Mouse (Mus musculus) megakaryocyte-erythroid progenitor cell, adult 5-6 weeks (primary cell): ENCODE results near the gene Gm14322. TPM values are rescaled to one million over a fixed set of nuclear protein-coding genes. Genes with fewer than 3 reads are reported as not detected.
"Not testable (repeated sequence)": the region's sequence is repeated elsewhere in the genome, so short reads cannot be mapped to it uniquely, and the experiment has no call there.

Source experiments
- ATAC-seq: replicated peaks from 2 replicates; pipeline ENCODE4 v1.8.0; 2016; ENCODE audit warnings: mild to moderate bottlenecking, inconsistent platforms; ENCODE audit not compliant: severe bottlenecking, poor library complexity, low FRiP score, low TSS enrichment
- total RNA-seq, 2 experiments: library from RNA; stranded (forward) in 1 of 2; stranded (reverse) in 1 of 2; fragments of 200-1000, 215-1000 nt in 1 of 2; fragments of >200 nt in 1 of 2; fragmentation: Nextera tagmentation in 1 of 2; gene quantifications; 2 replicates each; pipeline ENCODE4 v1.2.3; 2014 to 2017

The Gm14322 gene
- total RNA-seq (2014; fragmentation: Nextera tagmentation) (2.3 and 4.7 TPM in 2 replicates), total RNA-seq (2017) (6.1 TPM in 1 of 2 replicates, not detected in the other)

GRCm38 (mm10) chr2:177758941-177759558 lies at the start of gene Gm14322:
Gene Gm14322 (plus strand): TSS chr2:177759288.
- not testable (repeated sequence) for ATAC-seq

DNA sequence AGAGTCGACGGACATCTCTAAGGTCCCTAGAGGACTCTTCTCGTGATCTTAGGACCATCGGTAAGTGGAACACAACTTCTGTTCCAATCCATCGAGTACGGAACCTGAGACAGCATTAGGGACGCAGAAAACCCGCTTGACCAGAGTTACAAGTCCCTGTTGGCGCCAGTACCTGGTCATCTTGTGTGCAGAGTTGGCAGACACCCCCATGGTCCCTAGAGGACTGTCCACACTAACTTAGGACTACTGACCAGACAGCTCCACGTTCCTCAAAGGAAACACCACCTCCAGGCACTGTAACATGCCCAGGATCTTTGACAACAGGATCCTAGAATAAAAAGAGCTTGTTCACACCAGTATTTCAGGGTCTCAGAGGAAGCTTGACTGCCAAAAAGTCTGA lies 17.6 kb upstream of the Gm14322 start:
- ATAC-seq: not testable (repeated sequence)

DNA sequence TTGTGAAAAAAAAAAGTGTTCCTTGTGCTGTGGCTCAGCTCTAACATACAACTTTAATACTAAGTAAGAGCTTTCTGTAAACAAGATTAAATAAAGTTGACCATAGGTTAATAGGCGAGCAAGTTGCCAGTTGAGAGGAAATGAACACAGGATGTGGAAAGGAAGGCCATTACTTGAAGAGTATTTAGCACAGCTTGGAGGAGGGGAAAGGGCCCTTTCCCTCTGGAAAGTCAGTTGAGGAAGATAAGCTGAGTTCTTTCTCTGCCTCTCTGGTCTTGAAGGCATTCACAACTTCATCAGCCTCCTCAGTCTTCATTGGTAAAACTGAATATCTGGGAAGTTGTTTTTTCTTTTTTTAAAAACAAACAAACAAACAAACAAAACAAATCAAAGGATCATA lies 28.3 kb downstream of the Gm14322 start:
- ATAC-seq: not testable (repeated sequence)

DNA sequence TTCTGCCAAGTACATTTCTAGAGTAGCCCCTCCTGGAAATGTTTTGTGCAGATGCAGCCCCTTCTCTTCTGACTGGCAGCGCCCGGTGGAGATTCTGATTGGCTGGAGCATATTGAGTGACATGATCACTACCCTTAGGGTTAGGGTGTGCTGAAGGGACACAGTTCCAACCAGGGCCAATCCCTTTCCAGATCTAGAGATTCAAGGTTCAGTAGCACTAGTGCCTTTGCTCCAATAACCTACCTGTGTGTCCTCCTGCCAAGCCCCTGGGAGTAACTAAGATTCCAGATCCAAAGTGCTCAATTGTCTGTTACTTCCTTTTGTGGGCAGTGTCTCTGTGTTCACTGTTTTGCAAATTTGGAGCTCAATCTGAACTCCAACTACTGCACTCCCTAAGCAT lies 47.1 kb downstream of the Gm14322 start:
- ATAC-seq: not testable (repeated sequence)

Other genes starting within 250 kb of the Gm14322 start
- gene Gm14406, start 181.1 kb upstream of the Gm14322 start, total RNA-seq (2014; fragmentation: Nextera tagmentation): not detected in 2 replicates
- gene Gm14406, start 181.1 kb upstream of the Gm14322 start, total RNA-seq (2017): 0.53 TPM in 1 of 2 replicates, not detected in the other
- gene Gm14325, start 81.0 kb downstream of the Gm14322 start, total RNA-seq (2014; fragmentation: Nextera tagmentation): 8.5 and 13.6 TPM in 2 replicates
- 20.9 and 30.8 TPM in 2 replicates for gene Gm14325, start 81.0 kb downstream of the Gm14322 start, total RNA-seq (2017)
- gene Gm14327, start 137.8 kb downstream of the Gm14322 start, total RNA-seq (2014; fragmentation: Nextera tagmentation): 13.0 and 13.9 TPM in 2 replicates
- gene Gm14327, start 137.8 kb downstream of the Gm14322 start, total RNA-seq (2017): not detected in 2 replicates
- 3.6 and 7.3 TPM in 2 replicates for gene Zfp972, start 166.3 kb downstream of the Gm14322 start, total RNA-seq (2014; fragmentation: Nextera tagmentation)
- gene Zfp972, start 166.3 kb downstream of the Gm14322 start, total RNA-seq (2017): 5.5 and 7.0 TPM in 2 replicates
- 18.4 and 27.3 TPM in 2 replicates for gene Gm14326, start 198.0 kb downstream of the Gm14322 start, total RNA-seq (2014; fragmentation: Nextera tagmentation)
- gene Gm14326, start 198.0 kb downstream of the Gm14322 start, total RNA-seq (2017): 13.4 and 15.3 TPM in 2 replicates